Mouse (Mus musculus): ENCODE measurements around the gene Ppil2. TPM values are rescaled to one million over a fixed set of nuclear protein-coding genes. Genes with fewer than 3 reads are reported as not detected.

Ppil2 gene
- polyA plus RNA-seq (2012) = 62.2 and 70.3 TPM in 2 replicates

GRCm38 (mm10) chr16:17110771-17111743 is at the start of gene Ppil2:
Gene Ppil2, minus strand, starts transcription at chr16:17111257.

DNA sequence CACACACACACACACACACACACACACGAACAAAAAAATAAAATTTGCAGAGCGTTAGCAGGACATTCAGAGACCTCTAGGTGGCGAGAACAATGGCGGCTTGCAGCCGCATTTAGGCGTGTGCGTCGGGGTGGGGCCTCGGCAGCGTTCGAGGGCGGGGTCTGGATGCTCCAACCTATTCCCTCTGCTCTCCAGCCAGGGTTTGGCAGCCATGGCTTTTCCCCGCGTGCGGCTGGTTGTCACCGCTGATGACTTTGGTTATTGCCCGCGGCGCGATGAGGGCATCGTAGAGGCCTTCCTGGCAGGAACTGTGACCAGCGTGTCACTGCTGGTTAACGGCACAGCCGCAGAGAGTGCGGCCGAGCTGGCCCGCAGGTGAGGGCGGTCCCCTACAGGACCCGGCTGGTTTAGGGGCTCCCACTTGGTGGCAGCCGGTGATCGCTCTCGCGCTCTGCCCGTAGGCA is 35.7 kb upstream of the Ppil2 start, which contains the start of gene Ccdc116:
Ccdc116 (minus strand) TSS at position 458 of the 464 bp plus-strand sequence.

GRCm38 (mm10) chr16:17144339-17144738 is 33.3 kb upstream of the Ppil2 start, which contains the start of gene Ydjc:
Gene Ydjc, plus strand, starts transcription at chr16:17144621.

GRCm38 (mm10) chr16:17132089-17132905 is 21.2 kb upstream of the Ppil2 start, which contains the start of gene Sdf2l1:
Gene Sdf2l1, minus strand, starts transcription at chr16:17132383.

DNA sequence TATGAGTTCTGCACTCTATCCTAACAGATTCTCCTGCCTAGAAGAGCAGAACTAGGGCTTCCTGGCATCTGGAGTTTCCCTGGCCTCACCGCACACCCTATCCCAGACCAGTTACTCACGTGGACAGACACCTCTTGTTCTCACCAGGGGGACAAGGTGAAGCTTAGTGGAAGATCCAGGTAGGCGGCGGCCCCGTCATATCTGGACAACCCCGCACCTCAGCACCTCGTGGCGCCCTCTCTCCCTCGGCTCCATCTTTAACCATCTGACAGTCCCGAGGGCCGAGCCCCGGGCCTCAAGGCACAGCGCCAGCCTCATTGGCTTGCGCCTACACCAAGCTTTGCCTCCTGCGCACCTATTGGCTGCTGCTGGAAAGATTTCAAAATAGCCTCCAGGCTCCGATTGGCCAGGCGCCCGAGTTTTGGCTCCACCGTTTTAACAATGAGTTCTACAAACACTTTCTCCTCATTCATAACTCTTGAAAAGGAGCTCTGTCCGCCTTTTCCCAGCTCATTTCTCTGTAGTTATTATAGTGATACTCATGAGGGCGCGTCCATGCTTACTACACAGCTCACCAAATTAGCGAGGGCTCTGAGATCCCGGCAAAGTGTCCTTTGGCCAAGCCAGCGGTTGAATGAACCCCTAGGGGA is 13.9 kb upstream of the Ppil2 start, which contains the start of gene 2610318N02Rik:
2610318N02Rik (minus strand) TSS at position 297 of the 650 bp plus-strand sequence.

GRCm38 (mm10) chr16:17069511-17070443 is 41.3 kb downstream of the Ppil2 start, which contains the start of gene Ypel1:
Gene Ypel1, plus strand, starts transcription at chr16:17069696.

Other genes starting within 250 kb of the Ppil2 start
- 10.0 and 13.0 TPM in 2 replicates for gene Igll1, start 247.3 kb downstream of the Ppil2 start, polyA plus RNA-seq (2012)
- 54.7 and 56.9 TPM in 2 replicates for gene Top3b, start 240.5 kb downstream of the Ppil2 start, polyA plus RNA-seq (2012)
- 8.2 and 12.4 TPM in 2 replicates for gene Vpreb1, start 240.4 kb downstream of the Ppil2 start, polyA plus RNA-seq (2012)
- gene Ppm1f, start 214.8 kb downstream of the Ppil2 start, polyA plus RNA-seq (2012) = 9.1 and 11.4 TPM in 2 replicates
- gene Mapk1, start 127.9 kb downstream of the Ppil2 start, polyA plus RNA-seq (2012) = 34.1 and 36.3 TPM in 2 replicates
- gene Ypel1, start 41.6 kb downstream of the Ppil2 start, polyA plus RNA-seq (2012) = 1.1 and 1.8 TPM in 2 replicates
- 17.4 and 21.5 TPM in 2 replicates for gene 2610318N02Rik, start 13.9 kb upstream of the Ppil2 start, polyA plus RNA-seq (2012)
- 372 and 512 TPM in 2 replicates for gene Sdf2l1, start 21.1 kb upstream of the Ppil2 start, polyA plus RNA-seq (2012)
- 53.3 and 57.2 TPM in 2 replicates for gene Ydjc, start 33.4 kb upstream of the Ppil2 start, polyA plus RNA-seq (2012)
- gene Ccdc116, start 36.0 kb upstream of the Ppil2 start, polyA plus RNA-seq (2012) = 2.6 and 3.2 TPM in 2 replicates
- gene Ube2l3, start 91.4 kb upstream of the Ppil2 start, polyA plus RNA-seq (2012) = 80.5 and 87.5 TPM in 2 replicates
- 0.18 and 0.25 TPM in 2 replicates for gene Rimbp3, start 97.3 kb upstream of the Ppil2 start, polyA plus RNA-seq (2012)
- 5.5 and 7.6 TPM in 2 replicates for gene Hic2, start 122.3 kb upstream of the Ppil2 start, polyA plus RNA-seq (2012)
- 18.3 and 31.9 TPM in 2 replicates for gene Tmem191c, start 164.8 kb upstream of the Ppil2 start, polyA plus RNA-seq (2012)
- gene Serpind1, start 220.1 kb upstream of the Ppil2 start, polyA plus RNA-seq (2012) = not detected in 2 replicates